Mouse (Mus musculus) bone marrow macrophage, adult 2 months (primary cell): ENCODE measurements around the gene Zfp385b.

ENCODE experiments used
- CTCF ChIP-seq: IDR thresholded peaks from 2 replicates; pipeline ENCODE4 v1.5.1; 2012; ENCODE audit warnings: low read depth, mild to moderate bottlenecking, low read length, moderate library complexity
- POLR2A ChIP-seq: IDR thresholded peaks from 2 replicates; pipeline ENCODE4 v1.6.1; 2012; ENCODE audit warnings: mild to moderate bottlenecking, low read depth, low read length, borderline replicate concordance

- TF ChIP-seq CTCF (no peak), POLR2A (no peak)
These were observed 310.7 kb downstream of the Zfp385b start for GRCm38 (mm10) chr2:77508731-77509130.
